Mouse (Mus musculus): ENCODE results near the gene Muc1.

GRCm38 (mm10) chr3:89259076-89259475, 30.2 kb downstream of the Muc1 start, which contains the start of gene Dpm3:
- TF ChIP-seq ETS1 (IDR thresholded peaks at IDR 0.05; ENCODE audit: low read depth, low read length) (no peak), CHD2 (IDR thresholded peaks at IDR 0.05; ENCODE audit: low read length) (no peak), KAT2A (conservative IDR thresholded peaks at IDR 0.05; ENCODE audit: low read depth, low read length) (no peak), MAX (IDR thresholded peaks at IDR 0.05; ENCODE audit: low read length) (no peak), CTCF (IDR thresholded peaks at IDR 0.05 in 2 of 3, conservative IDR thresholded peaks at IDR 0.05 in 1 of 3; ENCODE audit: control insufficient read depth in 1 of 3, insufficient read depth in 1 of 3, low read depth in 2 of 3, low read length in 3 of 3, poor library complexity in 1 of 3, severe bottlenecking in 1 of 3) (no peak), POLR2A (IDR thresholded peaks at IDR 0.05; ENCODE audit: control insufficient read depth in 1 of 2, insufficient read depth in 1 of 2, low read depth in 1 of 2, low read length in 2 of 2, poor library complexity in 1 of 2) (no peak), RAD21 (IDR thresholded peaks at IDR 0.05; ENCODE audit: low read depth, low read length) (no peak), ZNF384 (IDR thresholded peaks at IDR 0.05; ENCODE audit: low read depth, low read length) (no peak), RCOR1 (IDR thresholded peaks at IDR 0.05; ENCODE audit: low read depth, low read length) (no peak)
